Mouse (Mus musculus) stomach, postnatal 0 days (tissue): ENCODE measurements at regions not wholly inside any gene's neighbourhood (a gene's known extent, or its start where the extent isn't known, plus 50 kb on each side); places are given as distances from the start of the nearest gene placed in this dataset.

Source experiments
- CTCF ChIP-seq: IDR thresholded peaks from 2 replicates; pipeline ENCODE4 v1.5.1; 2016; ENCODE audit warnings: antibody characterized with exemption, low read depth, mild to moderate bottlenecking, moderate library complexity
- EP300 ChIP-seq: optimal IDR thresholded peaks from 2 replicates; pipeline ENCODE3; 2016; ENCODE audit warnings: antibody characterized with exemption

- TF ChIP-seq EP300, result no peak
- peak; percentile 79 for TF ChIP-seq CTCF
These were observed 55.7 kb upstream of the Tmpo start for GRCm38 (mm10) chr10:91236844-91237243.
